Mouse (Mus musculus) cerebellum, postnatal 10 days (tissue): ENCODE data around the gene Nubp1.
A peak's percentile ranks its signal among the peaks of the same experiment; 100 is the strongest.

Experiments
- DNase-seq, 2 experiments: peaks; one replicate each; pipeline ENCODE4 v3.0.0; 2021; ENCODE audit warnings: mixed read lengths in 2 of 2

Gene Nubp1

DNA sequence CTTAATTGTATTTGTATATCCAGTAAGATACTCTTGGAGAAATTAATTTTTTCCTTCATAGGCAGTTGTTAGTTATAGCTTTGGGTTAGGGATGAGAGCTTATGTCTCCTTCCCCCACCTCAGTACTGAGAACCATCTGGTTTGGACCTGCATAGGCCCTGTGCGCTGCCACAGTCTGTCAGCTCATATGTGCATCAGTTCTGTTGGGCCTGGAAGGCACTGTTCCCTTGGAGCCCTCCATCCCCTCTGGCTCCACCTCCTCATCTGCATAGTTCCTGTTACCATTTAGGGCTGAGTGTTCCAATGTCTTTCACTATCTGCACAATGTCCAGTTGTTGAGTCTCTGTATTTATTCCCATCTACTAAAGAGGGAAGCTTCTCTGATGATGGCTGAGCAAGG, 56.5 kb downstream of the Nubp1 start:
- DNase-seq = peak in 1 of 2 experiments; percentile 24

DNA sequence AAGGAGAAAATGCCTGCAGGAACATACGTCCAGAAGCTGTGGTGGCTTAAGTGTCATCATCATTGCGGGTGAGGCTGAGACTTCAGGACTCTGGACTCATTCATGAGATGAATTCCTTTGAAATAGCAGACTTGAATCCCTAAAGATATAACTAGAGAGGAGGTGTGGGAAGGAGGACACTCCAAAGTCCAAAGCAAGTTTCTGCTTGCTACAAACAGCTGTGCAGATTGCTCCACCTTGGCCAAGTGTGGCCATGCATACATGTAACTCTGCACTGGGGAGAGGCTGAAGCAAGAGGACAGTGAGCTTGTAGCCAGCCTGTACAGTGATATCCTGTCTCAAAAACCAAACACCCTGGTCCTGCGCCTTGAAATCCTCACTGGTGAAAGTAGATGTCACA, 60.2 kb downstream of the Nubp1 start:
- DNase-seq = no peak
